Mouse (Mus musculus) erythroblast, embryonic 14.5 days (primary cell): ENCODE measurements around the gene Pgf.

Experiments
- GATA1 ChIP-seq: IDR thresholded peaks from 2 replicates; pipeline ENCODE4 v1.6.1; 2012; ENCODE audit warnings: low read length, inconsistent platforms, mixed read lengths
- TAL1 ChIP-seq: IDR thresholded peaks from 3 replicates; pipeline ENCODE4 v1.6.1; 2012; ENCODE audit warnings: low read length, inconsistent platforms, mixed read lengths

DNA sequence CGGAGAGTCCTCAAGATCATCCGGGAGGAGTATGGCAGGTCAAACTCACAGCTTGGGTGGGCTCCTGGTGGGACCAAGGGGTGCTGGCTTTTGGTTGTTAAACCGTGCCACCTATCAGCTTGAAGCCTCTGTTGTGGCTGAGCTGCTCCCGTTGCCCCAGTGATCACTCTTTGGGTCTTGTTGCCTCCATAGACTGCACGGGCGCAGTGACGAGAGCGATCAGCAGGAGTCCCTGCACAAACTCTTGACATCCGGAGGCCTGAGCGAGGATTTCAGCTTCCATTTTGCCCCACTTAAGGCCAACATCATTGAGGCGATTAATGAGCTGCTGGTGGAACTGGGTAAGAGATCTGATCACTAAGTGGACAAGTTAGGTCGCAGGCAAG, 42.3 kb upstream of the Pgf start:
- TF ChIP-seq GATA1, result no peak
- TF ChIP-seq TAL1, result no peak
